Mouse (Mus musculus) pancreas, adult 10 weeks (tissue): ENCODE data around the gene Smap1. TPM values are rescaled to one million over a fixed set of nuclear protein-coding genes. Genes with fewer than 3 reads are reported as not detected.

Source experiments
- polyA plus RNA-seq: library from polyadenylated mRNA; stranded (reverse); fragments of 350-450 nt; fragmentation: Illumina TruSeq; extraction: RNeasy Lipid Tissue Mini Kit (QIAGEN cat#74804); gene quantifications from one replicate; pipeline ENCODE4 v1.2.3, GENCODE M21; 2015; ENCODE audit warnings: low read depth, low replicate concordance; ENCODE audit not compliant: insufficient read depth

The Smap1 gene
- polyA plus RNA-seq: 23.4 TPM

GRCm38 (mm10) chr1:23921711-23922529 lies at the start of gene Smap1:
TSS of gene Smap1 (minus strand) at chr1:23922317.

Other genes starting within 250 kb of the Smap1 start
- not detected for gene B3gat2, start 160.6 kb downstream of the Smap1 start, polyA plus RNA-seq
- 4.7 TPM for gene Sdhaf4, start 83.3 kb upstream of the Smap1 start, polyA plus RNA-seq
- gene Fam135a, start 178.0 kb upstream of the Smap1 start, polyA plus RNA-seq: 7.4 TPM